Mouse (Mus musculus) limb, embryonic 13.5 days (tissue): Measurements from ENCODE around the gene Klhdc7a. TPM values are rescaled to one million over a fixed set of nuclear protein-coding genes. Genes with fewer than 3 reads are reported as not detected.
"Not testable (repeated sequence)": the region's sequence is repeated elsewhere in the genome, so short reads cannot be mapped to it uniquely, and the experiment has no call there.

Source experiments
- ATAC-seq: fragments of 200-750 bp; cut with Nextera tagmentation; 2 replicates; pipeline ENCODE4 v1.8.0; 2017; ENCODE audit warnings: low read depth, moderate number of reproducible peaks, moderate TSS enrichment; ENCODE audit not compliant: low FRiP score
- H3K27ac ChIP-seq: fragments of 300-500 bp; sonication (generic); 2 replicates; pipeline ENCODE4 v1.5.1; 2015; ENCODE audit warnings: inconsistent platforms, mild to moderate bottlenecking, moderate library complexity
- H3K27me3 ChIP-seq: fragments of 300-500 bp; sonication (generic); 2 replicates; pipeline ENCODE4 v1.6.1; 2015; ENCODE audit warnings: mild to moderate bottlenecking, inconsistent platforms
- H3K36me3 ChIP-seq: fragments of 300-500 bp; sonication (generic); 2 replicates; pipeline ENCODE4 v1.6.1; 2015; ENCODE audit warnings: inconsistent platforms, mild to moderate bottlenecking, moderate library complexity
- H3K4me1 ChIP-seq: fragments of 300-500 bp; sonication (generic); 2 replicates; pipeline ENCODE4 v1.6.1; 2015; ENCODE audit warnings: inconsistent platforms
- H3K4me2 ChIP-seq: fragments of 300-500 bp; sonication (generic); replicated peaks from 2 replicates; pipeline ENCODE4 v1.6.1; 2015; ENCODE audit warnings: inconsistent platforms, mild to moderate bottlenecking, moderate library complexity
- H3K4me3 ChIP-seq: fragments of 300-500 bp; sonication (generic); 2 replicates; pipeline ENCODE4 v1.5.1; 2015; ENCODE audit warnings: moderate library complexity, mild to moderate bottlenecking, inconsistent platforms
- H3K9ac ChIP-seq: fragments of 300-500 bp; sonication (generic); 2 replicates; pipeline ENCODE4 v1.6.1; 2015; ENCODE audit warnings: mild to moderate bottlenecking, inconsistent platforms
- H3K9me3 ChIP-seq: fragments of 300-500 bp; sonication (generic); 2 replicates; pipeline ENCODE4 v1.6.1; 2016; ENCODE audit warnings: inconsistent platforms
- WGBS: fragments of 180-500 bp; shearing (Covaris S2); methylation state at CpG from one replicate; pipeline ENCODE4 v1.1.7; 2015; 5-methylcytosine and 5-hydroxymethylcytosine counted together
- polyA plus RNA-seq: library from polyadenylated mRNA; unstranded; fragments of >200 nt; fragmentation: Nextera tagmentation; extraction: Ambion mirVana; gene quantifications from 2 replicates; pipeline ENCODE4 v1.2.1, GENCODE M21; 2015

Gene Klhdc7a
- polyA plus RNA-seq, 1 experiment from 2014 or later: 0.04 TPM

DNA sequence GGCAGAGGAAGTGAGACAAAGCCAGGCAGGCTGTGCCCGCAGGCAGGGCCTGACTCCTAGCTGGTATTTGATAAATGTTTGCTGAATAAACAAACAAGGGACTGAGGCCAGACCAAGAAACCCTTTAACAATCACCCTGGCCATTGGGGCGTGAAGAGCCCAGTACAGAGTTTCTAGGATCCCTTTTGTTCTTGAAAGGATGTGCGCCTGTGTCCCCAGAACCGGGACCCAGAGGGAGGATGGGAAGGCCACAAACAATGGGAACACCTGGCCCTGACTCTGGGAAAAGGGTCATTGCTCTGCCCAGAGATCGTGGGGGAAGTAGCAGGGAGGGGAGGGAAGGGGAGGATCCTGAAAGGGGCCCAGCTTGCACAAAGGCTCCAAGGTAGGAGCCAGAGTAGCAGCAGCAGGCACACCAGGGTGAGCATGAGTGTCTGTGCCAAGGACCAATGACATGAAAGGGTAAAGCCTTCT lies 9.5 kb upstream of the Klhdc7a start:
- 25% methylated on average over 5 of the region's 5 CpGs for WGBS
- Histone ChIP-seq H3K9me3 (no peaks in the 10 kb centered on the region), H3K4me1 (peaks cover 14% of the 10 kb centered on the region), H3K27ac (no peak overlapping the region), H3K36me3 (no peaks in the 10 kb centered on the region), H3K4me3 (no peak overlapping the region), H3K9ac (no peak overlapping the region), H3K4me2 (no peak overlapping the region), H3K27me3 (0 out of 2 replicates have a peak, but pooled peaks cover 2% of the 10 kb centered on the region)
- no peak for ATAC-seq

DNA sequence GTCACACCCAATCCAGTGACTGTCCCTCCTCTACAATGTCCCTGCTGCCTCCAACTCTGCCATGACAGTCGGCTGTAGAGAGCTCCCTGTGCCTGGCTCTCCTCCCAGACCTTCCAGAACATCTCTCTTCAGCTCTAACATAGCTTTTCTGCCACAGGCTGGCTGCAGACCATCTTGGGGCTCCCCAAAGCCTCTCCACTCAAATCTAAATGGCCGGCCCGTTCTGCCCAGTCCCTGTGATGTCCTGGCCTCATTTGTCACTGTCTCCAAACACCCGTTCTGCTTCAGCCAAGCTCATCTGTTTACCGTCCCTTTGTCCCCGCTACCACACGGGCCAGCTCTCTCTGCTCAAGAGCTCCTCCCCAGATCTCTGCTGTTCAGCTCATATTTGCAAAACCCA lies 6.7 kb upstream of the Klhdc7a start:
- ATAC-seq: no peak
- H3K4me2 ChIP-seq: no peak overlapping the region
- no peak overlapping the region for H3K27ac ChIP-seq
- peaks cover 10% of the 10 kb centered on the region for H3K4me1 ChIP-seq
- H3K9me3 ChIP-seq: no peaks in the 10 kb centered on the region
- H3K36me3 ChIP-seq: no peaks in the 10 kb centered on the region
- no peak overlapping the region for H3K9ac ChIP-seq
- 24% methylated on average over 7 of the region's 7 CpGs for WGBS
- no peaks in the 10 kb centered on the region for H3K27me3 ChIP-seq
- no peak overlapping the region for H3K4me3 ChIP-seq

DNA sequence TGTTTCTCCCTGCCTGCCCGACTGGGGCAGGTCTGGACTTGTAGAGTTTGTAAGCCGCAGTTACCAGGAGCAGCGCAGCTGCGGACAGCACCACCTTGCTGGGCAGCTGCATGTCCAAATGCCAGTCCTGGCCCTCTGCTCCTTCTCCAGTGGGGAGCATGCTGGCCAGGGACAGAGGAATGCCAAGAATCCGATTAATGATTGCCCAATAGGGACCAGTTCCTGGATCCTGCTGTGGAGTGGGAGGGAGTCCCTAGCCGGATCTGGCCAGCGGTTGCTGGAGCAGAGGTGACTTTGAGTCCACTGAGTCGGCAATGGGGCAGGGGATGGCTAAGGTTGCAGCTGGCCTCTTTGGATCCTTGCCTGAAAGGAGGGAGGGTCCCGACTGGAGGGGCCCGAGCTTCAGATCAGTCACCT lies 343 bp downstream of the Klhdc7a start:
- Histone ChIP-seq H3K27ac (no peak overlapping the region), H3K36me3 (no peaks in the 10 kb centered on the region), H3K9me3 (no peaks in the 10 kb centered on the region), H3K4me2 (no peak overlapping the region), H3K4me3 (no peak overlapping the region), H3K9ac (no peak overlapping the region), H3K4me1 (peaks cover 18% of the 10 kb centered on the region), H3K27me3 (peaks cover 16% of the 10 kb centered on the region)
- 0 out of 2 replicates have a peak, but pooled peaks have one; percentile 28 for ATAC-seq
- 18% methylated on average over 10 of the region's 10 CpGs for WGBS

DNA sequence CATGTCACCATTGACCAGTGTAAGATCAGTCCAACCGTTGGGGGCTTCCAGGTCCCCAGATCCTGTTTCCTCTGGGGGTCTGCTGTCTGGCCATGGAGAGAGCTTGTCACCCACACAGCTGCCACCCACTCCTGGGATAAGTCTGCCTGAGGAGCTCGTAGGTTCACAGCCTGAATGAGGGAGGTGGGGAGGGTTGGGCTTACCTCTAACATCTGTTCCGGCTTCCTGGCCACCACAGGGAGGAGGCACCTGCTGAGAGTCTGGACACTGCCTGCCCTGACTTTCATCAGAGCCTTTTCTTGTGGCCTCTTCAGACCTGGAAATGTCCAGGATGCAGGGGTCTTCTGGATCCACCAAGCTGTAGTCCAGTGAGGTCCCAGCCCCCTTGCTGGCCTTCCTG lies 845 bp downstream of the Klhdc7a start:
- Histone ChIP-seq H3K4me2 (no peak overlapping the region), H3K36me3 (no peaks in the 10 kb centered on the region), H3K27ac (no peak overlapping the region), H3K4me3 (no peak overlapping the region), H3K9me3 (no peaks in the 10 kb centered on the region), H3K4me1 (peaks cover 18% of the 10 kb centered on the region), H3K27me3 (peaks cover 16% of the 10 kb centered on the region), H3K9ac (no peak overlapping the region)
- no peak for ATAC-seq
- 24% methylated on average over 3 of the region's 3 CpGs for WGBS

DNA sequence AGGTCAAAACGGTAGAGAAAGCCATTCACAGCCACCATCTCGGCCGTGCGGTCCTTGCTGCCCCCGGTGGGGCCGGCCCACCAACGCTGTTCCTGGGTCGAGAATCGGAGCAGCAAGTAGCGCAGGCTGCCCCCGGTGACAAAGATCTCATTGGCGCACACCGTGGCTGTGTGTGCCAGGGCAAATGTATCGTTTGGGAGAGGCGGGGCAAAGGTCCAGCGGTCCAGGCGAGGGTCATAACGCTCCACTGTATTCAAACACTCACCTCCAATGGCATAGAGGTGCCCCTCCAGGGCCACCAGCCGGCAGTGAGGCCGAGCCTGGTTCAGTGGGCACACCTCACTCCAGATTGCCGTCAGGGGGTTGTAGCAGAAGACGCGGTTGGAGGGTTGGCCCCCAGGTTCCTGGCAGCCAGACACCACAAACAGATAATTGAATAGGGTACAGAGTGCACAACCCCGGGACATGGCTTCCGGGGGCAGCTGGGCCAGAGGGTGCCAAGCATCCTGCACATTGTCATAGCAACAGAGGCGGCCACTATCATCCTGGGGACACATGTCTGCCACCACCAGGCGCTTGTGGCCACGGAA lies 2.1 kb downstream of the Klhdc7a start:
- no peak overlapping the region for H3K4me3 ChIP-seq
- H3K9ac ChIP-seq: no peak overlapping the region
- H3K36me3 ChIP-seq: no peaks in the 10 kb centered on the region
- 93% methylated on average over 28 of the region's 28 CpGs for WGBS
- peaks cover 18% of the 10 kb centered on the region for H3K4me1 ChIP-seq
- H3K27me3 ChIP-seq: peaks cover 16% of the 10 kb centered on the region
- H3K9me3 ChIP-seq: no peaks in the 10 kb centered on the region
- no peak for ATAC-seq
- H3K27ac ChIP-seq: no peak overlapping the region
- H3K4me2 ChIP-seq: no peak overlapping the region

DNA sequence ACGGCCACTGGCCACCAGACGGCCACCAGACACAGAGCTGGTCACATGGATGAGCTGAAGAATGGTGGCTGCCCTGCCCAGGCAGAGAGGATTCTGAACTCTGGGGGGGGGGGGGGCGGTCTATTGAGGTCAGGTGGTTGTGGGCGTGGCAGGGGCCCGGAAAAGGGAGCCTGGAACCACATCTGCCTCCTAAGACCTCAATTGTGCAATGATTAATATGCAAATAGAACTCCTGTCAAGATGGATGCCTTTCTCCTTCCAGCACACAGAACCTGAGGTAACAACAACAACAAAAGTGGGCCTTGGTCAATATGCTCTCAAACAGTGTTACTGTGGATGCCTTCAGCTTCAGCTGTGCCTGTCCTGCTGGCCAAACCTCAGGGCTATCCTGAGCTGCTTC lies 3.4 kb downstream of the Klhdc7a start:
- H3K4me1 ChIP-seq: peaks cover 18% of the 10 kb centered on the region
- no peaks in the 10 kb centered on the region for H3K9me3 ChIP-seq
- ATAC-seq: no peak
- H3K27me3 ChIP-seq: peaks cover 16% of the 10 kb centered on the region
- no peak overlapping the region for H3K27ac ChIP-seq
- 64% methylated on average over 5 of the region's 5 CpGs for WGBS
- no peak overlapping the region for H3K4me2 ChIP-seq
- H3K9ac ChIP-seq: no peak overlapping the region
- H3K4me3 ChIP-seq: no peak overlapping the region
- no peaks in the 10 kb centered on the region for H3K36me3 ChIP-seq

DNA sequence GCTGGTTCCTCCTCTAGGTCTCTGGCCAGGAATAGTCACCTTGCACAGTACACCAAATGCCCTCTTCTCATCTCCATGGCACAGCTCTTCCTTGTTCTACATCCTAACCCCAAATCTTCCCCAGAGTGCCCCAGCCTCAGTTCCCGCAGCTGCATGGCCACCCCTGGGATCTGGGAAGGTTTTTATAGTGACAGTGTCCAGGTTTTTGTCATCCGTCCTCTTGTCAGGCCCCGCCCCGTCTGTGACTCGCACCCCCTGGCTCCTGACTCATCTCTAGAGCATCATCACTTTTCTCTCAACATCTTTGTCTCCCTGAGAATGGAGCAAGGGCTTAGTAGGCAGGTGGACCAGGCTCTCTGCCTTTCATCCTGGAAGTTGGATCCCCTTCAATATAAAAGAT lies 3.9 kb downstream of the Klhdc7a start:
- 82% methylated on average over 5 of the region's 5 CpGs for WGBS

DNA sequence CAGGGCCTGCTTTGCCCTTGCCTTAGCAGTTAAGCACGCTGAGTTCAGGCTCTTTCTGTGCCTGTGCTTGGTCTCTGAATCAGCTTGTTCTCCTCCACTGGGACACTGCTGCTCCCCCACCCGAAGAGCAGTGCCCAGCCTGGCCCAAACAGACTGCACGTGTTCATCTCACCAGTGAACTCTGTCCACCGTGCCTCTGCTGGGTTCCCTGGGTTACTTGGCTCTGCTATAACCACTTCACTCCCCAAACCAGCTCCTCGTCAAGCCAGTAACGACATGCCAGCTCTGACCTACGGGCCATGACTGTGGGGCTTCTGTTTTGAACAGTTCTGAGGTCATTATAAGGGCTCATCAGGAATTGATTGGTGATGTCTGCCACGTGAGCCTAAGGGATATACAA lies 4.8 kb downstream of the Klhdc7a start:
- no peak for ATAC-seq
- Histone ChIP-seq H3K4me3 (no peak overlapping the region), H3K27me3 (peaks cover 16% of the 10 kb centered on the region), H3K9me3 (no peaks in the 10 kb centered on the region), H3K4me2 (no peak overlapping the region), H3K36me3 (no peaks in the 10 kb centered on the region), H3K27ac (no peak overlapping the region), H3K4me1 (peaks cover 15% of the 10 kb centered on the region), H3K9ac (no peak overlapping the region)
- WGBS: 52% methylated on average over 8 of the region's 8 CpGs

More for the DNA sequence above, 3.9 kb downstream of the Klhdc7a start:
- Histone ChIP-seq H3K36me3 (no peaks in the 10 kb centered on the region), H3K27ac (no peak overlapping the region), H3K4me1 (peaks cover 18% of the 10 kb centered on the region), H3K27me3 (peaks cover 16% of the 10 kb centered on the region), H3K4me2 (no peak overlapping the region), H3K9ac (no peak overlapping the region), H3K9me3 (no peaks in the 10 kb centered on the region), H3K4me3 (no peak overlapping the region)
- ATAC-seq: no peak

DNA sequence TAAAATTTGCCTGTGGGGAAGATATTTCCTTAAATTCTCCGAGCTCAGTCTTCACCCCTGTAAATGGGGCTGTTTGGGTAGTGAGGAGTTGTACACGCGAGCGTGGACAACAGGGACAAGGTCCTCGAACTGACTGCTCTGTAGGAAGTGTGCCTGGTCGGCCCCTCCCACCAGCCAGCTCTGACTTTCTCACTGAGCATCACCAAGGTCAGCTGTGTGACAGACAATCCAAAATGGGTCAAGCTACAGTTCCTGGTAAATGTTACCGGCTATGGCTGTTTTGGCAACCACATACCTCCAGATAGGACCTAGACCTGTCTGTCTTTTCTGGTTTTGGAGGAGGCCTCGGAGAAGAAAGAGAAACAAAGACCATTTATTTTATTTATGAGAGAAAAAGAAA lies 6.0 kb downstream of the Klhdc7a start:
- no peaks in the 10 kb centered on the region for H3K36me3 ChIP-seq
- peaks cover 2% of the 10 kb centered on the region; the same call in 1 of the 2 replicates for H3K4me1 ChIP-seq
- no peak for ATAC-seq
- H3K4me3 ChIP-seq: no peak overlapping the region
- H3K4me2 ChIP-seq: no peak overlapping the region
- H3K9me3 ChIP-seq: no peaks in the 10 kb centered on the region
- peaks cover 11% of the 10 kb centered on the region for H3K27me3 ChIP-seq
- no peak overlapping the region for H3K27ac ChIP-seq
- WGBS: 86% methylated on average over 8 of the region's 8 CpGs
- no peak overlapping the region for H3K9ac ChIP-seq

DNA sequence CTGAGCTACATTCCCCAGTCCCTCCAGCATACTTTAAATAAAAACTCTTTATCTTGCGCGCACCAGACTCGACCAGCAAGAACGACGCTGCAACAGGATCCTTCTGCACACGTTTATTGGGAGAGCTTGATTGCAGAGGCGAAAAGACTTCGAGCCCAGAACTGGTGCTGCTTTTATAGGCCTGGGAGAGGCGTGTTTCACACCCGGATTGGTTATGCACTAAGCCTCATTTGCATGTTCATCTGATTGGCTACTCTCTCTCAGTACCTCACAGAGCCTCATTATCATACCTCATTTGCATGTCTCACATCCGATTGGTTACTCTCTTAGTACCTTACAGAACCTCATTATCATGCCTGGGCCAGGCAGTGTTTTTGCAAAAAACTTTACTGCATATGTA lies 6.5 kb downstream of the Klhdc7a start:
- ATAC-seq, H3K36me3 ChIP-seq, H3K9ac ChIP-seq, H3K4me1 ChIP-seq, H3K27ac ChIP-seq, H3K4me3 ChIP-seq, H3K9me3 ChIP-seq, H3K4me2 ChIP-seq, H3K27me3 ChIP-seq: not testable (repeated sequence)
- 85% methylated on average over 11 of the region's 11 CpGs for WGBS

DNA sequence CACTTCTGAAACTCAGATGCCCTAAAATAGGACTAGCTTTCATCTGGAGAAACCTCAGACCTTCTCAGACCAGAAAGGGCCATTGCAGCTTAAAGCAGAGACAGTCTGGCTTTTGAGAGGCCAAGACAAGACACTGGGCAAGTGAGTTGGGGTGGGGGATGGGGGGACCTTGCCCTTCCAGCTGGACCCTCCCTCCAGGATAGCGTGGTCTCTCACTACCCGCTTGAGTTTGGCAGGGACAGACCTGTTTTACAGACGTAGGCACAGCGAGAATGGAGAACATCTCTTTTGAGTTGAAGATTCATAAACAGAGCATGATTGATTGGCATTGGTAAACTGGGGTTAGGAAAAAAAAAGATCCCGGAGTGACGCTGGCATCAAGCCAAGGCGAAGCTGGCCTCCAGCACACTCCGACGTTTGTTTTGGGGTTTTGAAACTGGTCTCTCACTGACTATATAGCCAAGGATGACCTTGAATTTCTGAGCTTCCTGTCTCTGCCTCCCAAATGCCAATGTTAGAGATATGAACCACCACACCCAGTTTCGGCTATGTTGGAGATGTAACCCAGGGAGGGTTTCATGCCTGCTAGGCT lies 7.0 kb downstream of the Klhdc7a start:
- H3K9me3 ChIP-seq: no peaks in the 10 kb centered on the region
- no peak overlapping the region for H3K27ac ChIP-seq
- no peaks in the 10 kb centered on the region for H3K36me3 ChIP-seq
- 93% methylated on average over 10 of the region's 10 CpGs for WGBS
- no peak for ATAC-seq
- no peaks in the 10 kb centered on the region for H3K4me1 ChIP-seq
- no peak overlapping the region for H3K4me3 ChIP-seq
- H3K27me3 ChIP-seq: peaks cover under 1% of the 10 kb centered on the region; the same call in 1 of the 2 replicates
- no peak overlapping the region for H3K4me2 ChIP-seq
- H3K9ac ChIP-seq: no peak overlapping the region

DNA sequence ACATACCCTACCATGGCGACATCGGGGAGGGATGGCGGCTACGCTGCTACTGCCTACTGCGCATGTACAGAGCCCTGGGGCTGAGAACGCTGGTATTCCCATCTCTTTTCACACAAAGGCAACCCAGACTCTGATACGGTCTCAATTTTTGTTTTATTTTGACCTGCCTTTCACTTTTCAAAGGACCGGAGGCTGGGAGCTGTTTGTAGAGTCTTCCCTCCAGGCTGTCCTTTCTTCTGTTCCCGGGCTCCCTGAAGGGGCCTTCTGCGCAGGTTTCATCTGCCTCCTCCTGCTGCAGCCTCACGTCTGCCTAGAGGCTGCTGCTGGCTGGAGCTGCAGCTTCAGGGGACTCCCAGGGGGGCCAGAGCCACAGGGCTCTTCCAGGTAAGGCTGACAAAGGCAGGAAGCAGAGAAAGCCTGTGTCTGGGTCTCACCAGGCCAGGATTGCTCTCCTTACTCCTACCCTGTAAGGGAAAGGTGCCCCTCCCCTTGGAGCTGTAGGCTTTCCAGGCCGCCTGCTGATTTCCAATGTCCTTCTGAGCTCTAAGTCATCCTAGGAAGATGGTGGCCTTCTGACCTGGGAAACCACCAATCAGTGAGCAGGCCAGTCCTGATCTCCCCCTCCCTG lies 7.6 kb downstream of the Klhdc7a start:
- Histone ChIP-seq H3K9ac (no peak overlapping the region), H3K27me3 (no peaks in the 10 kb centered on the region), H3K36me3 (no peaks in the 10 kb centered on the region), H3K9me3 (no peaks in the 10 kb centered on the region), H3K27ac (no peak overlapping the region), H3K4me2 (no peak overlapping the region), H3K4me1 (no peaks in the 10 kb centered on the region), H3K4me3 (no peak overlapping the region)
- no peak for ATAC-seq
- WGBS: 82% methylated on average over 12 of the region's 12 CpGs
